Mouse (Mus musculus): ENCODE measurements around the gene Nxn.

GRCm38 (mm10) chr11:76385746-76386145 is 13.2 kb downstream of the Nxn start:
- TF ChIP-seq CTCF (IDR thresholded peaks at IDR 0.05): no peak
- no peak for TF ChIP-seq POLR2A (IDR thresholded peaks at IDR 0.05; ENCODE audit: insufficient read depth, low read depth, low read length)
- TF ChIP-seq EP300 (IDR thresholded peaks at IDR 0.05; ENCODE audit: insufficient read depth, low read depth, low read length): no peak

All from heart, adult 2 months (tissue).